Mouse (Mus musculus) heart, postnatal 0 days (tissue): ENCODE results near the gene Fam89b. TPM values are rescaled to one million over a fixed set of nuclear protein-coding genes. Genes with fewer than 3 reads are reported as not detected.

Experiments
- ATAC-seq: fragments of 200-750 bp; cut with Nextera tagmentation; 2 replicates; pipeline ENCODE4 v1.8.0; 2017; ENCODE audit warnings: low read depth, moderate number of reproducible peaks, moderate library complexity; ENCODE audit not compliant: insufficient read depth
- DNase-seq: peaks from one replicate; pipeline ENCODE4 v3.0.0-alpha.2; 2016; ENCODE audit warnings: low spot score
- H3K27ac ChIP-seq: fragments of 300-500 bp; sonication (generic); 2 replicates; pipeline ENCODE4 v1.5.1; 2014; ENCODE audit warnings: low read depth, mild to moderate bottlenecking
- H3K27me3 ChIP-seq: fragments of 300-500 bp; sonication (generic); 2 replicates; pipeline ENCODE4 v1.6.1; 2014; ENCODE audit warnings: low read length, mixed read lengths; ENCODE audit not compliant: control insufficient read depth, insufficient read depth
- H3K36me3 ChIP-seq: fragments of 300-500 bp; sonication (generic); replicated peaks from 2 replicates; pipeline ENCODE4 v1.6.1; 2014; ENCODE audit warnings: low read length, mixed read lengths; ENCODE audit not compliant: control insufficient read depth, insufficient read depth
- H3K4me1 ChIP-seq: fragments of 300-500 bp; sonication (generic); 2 replicates; pipeline ENCODE4 v1.6.1; 2014; ENCODE audit warnings: antibody characterized with exemption; ENCODE audit not compliant: control insufficient read depth, insufficient read depth
- H3K4me2 ChIP-seq: fragments of 300-500 bp; sonication (generic); 2 replicates; pipeline ENCODE4 v1.6.1; 2014; ENCODE audit warnings: low read depth, mild to moderate bottlenecking, low read length, moderate library complexity
- H3K4me3 ChIP-seq: fragments of 300-500 bp; sonication (generic); 2 replicates; pipeline ENCODE4 v1.5.1; 2014; ENCODE audit warnings: low read depth, low read length
- H3K9ac ChIP-seq: fragments of 300-500 bp; sonication (generic); replicated peaks from 2 replicates; pipeline ENCODE4 v1.6.1; 2014; ENCODE audit warnings: low read depth, low read length, mixed read lengths
- H3K9me3 ChIP-seq: fragments of 300-500 bp; sonication (generic); replicated peaks from 2 replicates; pipeline ENCODE4 v1.6.1; 2016; ENCODE audit warnings: low read length; ENCODE audit not compliant: control insufficient read depth
- CTCF ChIP-seq: IDR thresholded peaks from 2 replicates; pipeline ENCODE4 v1.5.1; 2016; ENCODE audit warnings: antibody characterized with exemption, control low read depth, low read depth
- EP300 ChIP-seq: IDR thresholded peaks from 2 replicates; pipeline ENCODE4 v1.6.1; 2016; ENCODE audit warnings: antibody characterized with exemption, low read depth
- WGBS: fragments of 180-500 bp; shearing (Covaris S2); extraction: QIAGEN DNeasy Blood & Tissue Kit; methylation state at CpG from one replicate; pipeline ENCODE4 v1.1.7; 2014; 5-methylcytosine and 5-hydroxymethylcytosine counted together
- polyA plus RNA-seq: library from polyadenylated mRNA; unstranded; fragments of >200 nt; fragmentation: Nextera tagmentation; extraction: Ambion mirVana; gene quantifications from 2 replicates; pipeline ENCODE4 v1.2.1, GENCODE M21; 2015
- total RNA-seq: library from RNA; depleted of rRNA; stranded (reverse); fragments of >200 nt; gene quantifications from 2 replicates; pipeline ENCODE4 v1.2.3, GENCODE M21; 2014; ENCODE audit warnings: low replicate concordance

Gene Fam89b
- total and polyA plus RNA-seq, 2 experiments from 2014 or later: 76.6 to 118 TPM

DNA sequence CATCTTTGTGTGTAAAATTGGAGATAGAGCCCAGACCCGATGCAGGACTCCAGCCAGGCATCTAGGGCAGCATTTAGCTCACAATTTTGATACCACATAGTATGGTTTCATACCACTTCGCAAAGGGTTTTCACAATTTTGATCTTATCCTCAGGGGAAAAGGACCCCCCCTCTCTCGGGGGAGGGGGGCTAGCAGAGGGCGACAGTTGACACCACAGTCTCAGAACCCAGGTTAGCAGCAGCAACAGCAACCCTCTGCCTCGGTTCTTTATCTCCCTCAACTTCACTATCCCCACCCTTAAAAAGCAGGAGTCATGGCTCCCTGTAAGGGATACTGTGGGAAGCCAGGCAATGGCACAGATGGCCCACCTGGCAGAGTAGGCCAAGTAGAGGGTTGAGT is 16.2 kb downstream of the Fam89b start:
- no peak overlapping the region for H3K4me3 ChIP-seq
- no peaks in the 10 kb centered on the region for H3K27me3 ChIP-seq
- 72% methylated on average over 5 of the region's 5 CpGs for WGBS
- peak overlapping the region; percentile 56 for H3K27ac ChIP-seq
- TF ChIP-seq EP300 (no peak), CTCF (no peak)
- no peaks in the 10 kb centered on the region for H3K9me3 ChIP-seq
- ATAC-seq: 0 out of 2 replicates have a peak, but pooled peaks have one; percentile 1
- peak overlapping the region; percentile 32 for H3K4me2 ChIP-seq
- no peak for DNase-seq
- H3K9ac ChIP-seq: no peak overlapping the region
- H3K4me1 ChIP-seq: peaks cover 7% of the 10 kb centered on the region
- peaks cover 78% of the 10 kb centered on the region for H3K36me3 ChIP-seq

- TF ChIP-seq EP300: no peak
- no peak for TF ChIP-seq CTCF
- no peak overlapping the region for H3K4me3 ChIP-seq
- no peak overlapping the region for H3K27ac ChIP-seq
- H3K4me2 ChIP-seq: no peak overlapping the region
- DNase-seq (no peak), ATAC-seq (no peak)
- H3K9me3 ChIP-seq: no peaks in the 10 kb centered on the region
- WGBS: 87% methylated on average over 14 of the region's 14 CpGs
- no peak overlapping the region for H3K9ac ChIP-seq
- H3K27me3 ChIP-seq: no peaks in the 10 kb centered on the region
- H3K36me3 ChIP-seq: peaks cover 78% of the 10 kb centered on the region
- peaks cover 7% of the 10 kb centered on the region for H3K4me1 ChIP-seq
Measured at GRCm38 (mm10) chr19:5711907-5712460, 17.5 kb downstream of the Fam89b start.

- Histone ChIP-seq H3K9me3 (no peaks in the 10 kb centered on the region), H3K4me1 (peaks cover 7% of the 10 kb centered on the region), H3K27ac (no peak overlapping the region), H3K27me3 (no peaks in the 10 kb centered on the region), H3K4me3 (no peak overlapping the region), H3K36me3 (peaks cover 78% of the 10 kb centered on the region), H3K4me2 (no peak overlapping the region), H3K9ac (no peak overlapping the region)
- DNase-seq (peak; percentile 75), ATAC-seq (no peak)
- no peak for TF ChIP-seq EP300
- peak; percentile 77 for TF ChIP-seq CTCF
- WGBS: 21% methylated on average over 3 of the region's 3 CpGs
Measured at GRCm38 (mm10) chr19:5711218-5711617, 18.2 kb downstream of the Fam89b start.

- no peak overlapping the region for H3K27ac ChIP-seq
- H3K9me3 ChIP-seq: no peaks in the 10 kb centered on the region
- no peaks in the 10 kb centered on the region for H3K27me3 ChIP-seq
- no peak for TF ChIP-seq EP300
- no peak for TF ChIP-seq CTCF
- H3K4me1 ChIP-seq: peaks cover 8% of the 10 kb centered on the region
- DNase-seq: no peak
- H3K36me3 ChIP-seq: peaks cover 78% of the 10 kb centered on the region
- 88% methylated on average over 8 of the region's 8 CpGs for WGBS
- ATAC-seq: no peak
- H3K4me2 ChIP-seq: no peak overlapping the region
- H3K4me3 ChIP-seq: no peak overlapping the region
- H3K9ac ChIP-seq: no peak overlapping the region
Measured at GRCm38 (mm10) chr19:5710581-5710980, 18.9 kb downstream of the Fam89b start.

GRCm38 (mm10) chr19:5710068-5710467 is 19.4 kb downstream of the Fam89b start:
- ATAC-seq: no peak
- 96% methylated on average over 6 of the region's 6 CpGs for WGBS

More at GRCm38 (mm10) chr19:5710068-5710467, 19.4 kb downstream of the Fam89b start:
- Histone ChIP-seq H3K9ac (no peak overlapping the region), H3K36me3 (peaks cover 73% of the 10 kb centered on the region), H3K27me3 (no peaks in the 10 kb centered on the region), H3K4me1 (peaks cover 13% of the 10 kb centered on the region), H3K4me2 (no peak overlapping the region), H3K4me3 (no peak overlapping the region), H3K27ac (no peak overlapping the region), H3K9me3 (no peaks in the 10 kb centered on the region)
- DNase-seq: no peak
- TF ChIP-seq EP300: no peak
- no peak for TF ChIP-seq CTCF
